In genomic region chr3:51083583-51083982, GRCm38 (mm10) we compare ENCODE assay signal across 18 mouse cellular contexts.
DNase-seq lines count a peak whose midpoint lies in the region; ATAC-seq and TF ChIP-seq lines count a peak whose summit lies in the region.
"Had no signal": no experiment of that assay in that cellular context is flagged by ENCODE, and none has a peak within 500 bp of the region (broad histone marks: within the 10 kb centered on the region; RNA-seq: fewer than 3 reads in every experiment).

No protein-coding gene starts in this region.

- peak; percentile 11 for DNase-seq in forebrain, embryonic 11.5 days (ENCODE audit: low spot score)
- no peak for DNase-seq in forebrain, embryonic 10.5 days (ENCODE audit: extremely low spot score, low spot score)
- no peak for DNase-seq in hindbrain, postnatal 0 days (ENCODE audit: low spot score)
- no peak for DNase-seq in adrenal gland, adult 18-20 months (ENCODE audit: low spot score in 2 of 2)
- no peak for DNase-seq in midbrain, embryonic 11.5 days (ENCODE audit: low spot score, missing footprints)
- no peak for DNase-seq in heart, adult 9 months (ENCODE audit: low spot score in 2 of 2)
- DNase-seq: adrenal gland, postnatal 10 days; cerebellum, adult 9-10 months; heart, adult 2 months; kidney, adult 8-10 months; kidney, postnatal 4 days; thymus, postnatal 4 days had no signal

- H3K4me3 ChIP-seq in forebrain, embryonic 11.5 days (ENCODE audit: low read depth, low read length), result no peak overlapping the region
- H3K4me3 ChIP-seq in forebrain, embryonic 10.5 days, result no peak overlapping the region
- no peak overlapping the region for H3K4me3 ChIP-seq in embryonic facial prominence, embryonic 15.5 days (replicated peaks)
- no peak overlapping the region for H3K4me3 ChIP-seq in hindbrain, postnatal 0 days (ENCODE audit: low read length)
- no peak overlapping the region for H3K4me3 ChIP-seq in neural tube, embryonic 15.5 days (replicated peaks)
- H3K4me3 ChIP-seq in midbrain, embryonic 11.5 days (ENCODE audit: low read depth, low read length), result no peak overlapping the region
- H3K4me3 ChIP-seq: heart, adult 2 months; megakaryocyte, embryonic 14.5 days had no signal

- H3K4me2 ChIP-seq in forebrain, embryonic 11.5 days (ENCODE audit: low read depth, low read length, severe bottlenecking), result no peak overlapping the region
- 0 out of 2 replicates have a peak overlapping the region, but pooled peaks have one; percentile 17 for H3K4me2 ChIP-seq in embryonic facial prominence, embryonic 15.5 days (replicated peaks)
- H3K4me2 ChIP-seq in hindbrain, postnatal 0 days (ENCODE audit: low read depth, low read length), result no peak overlapping the region
- H3K4me2 ChIP-seq in neural tube, embryonic 15.5 days, result peak overlapping the region; percentile 15; the same call in 1 of the 2 replicates
- H3K4me2 ChIP-seq in midbrain, embryonic 11.5 days, result no peak overlapping the region

- peaks cover 3% of the 10 kb centered on the region; the same call in 1 of the 2 replicates for H3K4me1 ChIP-seq in forebrain, embryonic 11.5 days (replicated peaks; ENCODE audit: control insufficient read depth, insufficient read depth, low read length)
- peaks cover 44% of the 10 kb centered on the region for H3K4me1 ChIP-seq in forebrain, embryonic 10.5 days
- peaks cover 17% of the 10 kb centered on the region for H3K4me1 ChIP-seq in embryonic facial prominence, embryonic 15.5 days
- H3K4me1 ChIP-seq in hindbrain, postnatal 0 days (ENCODE audit: insufficient read depth, low read length), result no peaks in the 10 kb centered on the region
- peaks cover 24% of the 10 kb centered on the region for H3K4me1 ChIP-seq in neural tube, embryonic 15.5 days
- H3K4me1 ChIP-seq in midbrain, embryonic 11.5 days (ENCODE audit: control insufficient read depth, insufficient read depth, low read length), result peaks cover 3% of the 10 kb centered on the region

- WGBS in forebrain, embryonic 11.5 days, result 45% methylated on average over 7 of the region's 7 CpGs
- WGBS in forebrain, embryonic 10.5 days, result 59% methylated on average over 7 of the region's 7 CpGs
- WGBS in embryonic facial prominence, embryonic 15.5 days, result 58% methylated on average over 7 of the region's 7 CpGs
- WGBS in hindbrain, postnatal 0 days, result 64% methylated on average over 7 of the region's 7 CpGs
- 35% methylated on average over 7 of the region's 7 CpGs for WGBS in neural tube, embryonic 15.5 days
- 80% methylated on average over 7 of the region's 7 CpGs for WGBS in midbrain, embryonic 11.5 days

- H3K27ac ChIP-seq in forebrain, embryonic 11.5 days (ENCODE audit: low read depth, low read length), result no peak overlapping the region
- H3K27ac ChIP-seq in forebrain, embryonic 10.5 days, result no peak overlapping the region
- no peak overlapping the region for H3K27ac ChIP-seq in embryonic facial prominence, embryonic 15.5 days (replicated peaks)
- no peak overlapping the region for H3K27ac ChIP-seq in hindbrain, postnatal 0 days
- peak overlapping the region; percentile 63; the same call in 1 of the 2 replicates for H3K27ac ChIP-seq in neural tube, embryonic 15.5 days (replicated peaks)
- H3K27ac ChIP-seq in midbrain, embryonic 11.5 days (ENCODE audit: low read depth, low read length), result no peak overlapping the region
- H3K27ac ChIP-seq: heart, adult 2 months; liver, embryonic 14.5 days had no signal

- no peaks in the 10 kb centered on the region for H3K36me3 ChIP-seq in forebrain, embryonic 11.5 days (ENCODE audit: control insufficient read depth, insufficient read depth, low read length)
- no peaks in the 10 kb centered on the region for H3K36me3 ChIP-seq in forebrain, embryonic 10.5 days (replicated peaks)
- H3K36me3 ChIP-seq in embryonic facial prominence, embryonic 15.5 days, result no peaks in the 10 kb centered on the region
- H3K36me3 ChIP-seq in hindbrain, postnatal 0 days (ENCODE audit: insufficient read depth, low read length), result no peaks in the 10 kb centered on the region
- no peaks in the 10 kb centered on the region for H3K36me3 ChIP-seq in neural tube, embryonic 15.5 days
- no peaks in the 10 kb centered on the region for H3K36me3 ChIP-seq in midbrain, embryonic 11.5 days (ENCODE audit: control insufficient read depth, insufficient read depth, low read length)

- no peaks in the 10 kb centered on the region for H3K27me3 ChIP-seq in forebrain, embryonic 11.5 days (ENCODE audit: control insufficient read depth, insufficient read depth, low read length)
- H3K27me3 ChIP-seq in forebrain, embryonic 10.5 days (ENCODE audit: poor library complexity, severe bottlenecking), result no peaks in the 10 kb centered on the region
- H3K27me3 ChIP-seq in embryonic facial prominence, embryonic 15.5 days, result no peaks in the 10 kb centered on the region
- H3K27me3 ChIP-seq in hindbrain, postnatal 0 days (ENCODE audit: insufficient read depth, low read length), result no peaks in the 10 kb centered on the region
- no peaks in the 10 kb centered on the region for H3K27me3 ChIP-seq in neural tube, embryonic 15.5 days (replicated peaks)
- no peaks in the 10 kb centered on the region for H3K27me3 ChIP-seq in midbrain, embryonic 11.5 days (ENCODE audit: control insufficient read depth, insufficient read depth, low read length)
- H3K27me3 ChIP-seq: CH12.LX had no signal

- TF ChIP-seq CTCF in hindbrain, postnatal 0 days (IDR thresholded peaks at IDR 0.05; ENCODE audit: low read depth), result no peak

- H3K9me3 ChIP-seq in forebrain, embryonic 11.5 days (ENCODE audit: control insufficient read depth, low read length), result no peaks in the 10 kb centered on the region
- no peaks in the 10 kb centered on the region for H3K9me3 ChIP-seq in forebrain, embryonic 10.5 days
- no peaks in the 10 kb centered on the region for H3K9me3 ChIP-seq in embryonic facial prominence, embryonic 15.5 days (replicated peaks)
- H3K9me3 ChIP-seq in hindbrain, postnatal 0 days (ENCODE audit: low read length), result no peaks in the 10 kb centered on the region
- no peaks in the 10 kb centered on the region for H3K9me3 ChIP-seq in neural tube, embryonic 15.5 days (replicated peaks)
- H3K9me3 ChIP-seq in midbrain, embryonic 11.5 days (ENCODE audit: control insufficient read depth, low read length), result no peaks in the 10 kb centered on the region
- H3K9me3 ChIP-seq: megakaryocyte, embryonic 14.5 days had no signal

- no peak for ATAC-seq in forebrain, embryonic 11.5 days (replicated peaks; ENCODE audit: low FRiP score)
- no peak for ATAC-seq in embryonic facial prominence, embryonic 15.5 days (ENCODE audit: insufficient number of reproducible peaks, low FRiP score, low TSS enrichment, low read depth)
- peak; percentile 43; the same call in 1 of the 2 replicates for ATAC-seq in hindbrain, postnatal 0 days
- ATAC-seq in neural tube, embryonic 15.5 days (ENCODE audit: low FRiP score), result no peak
- ATAC-seq in midbrain, embryonic 11.5 days (ENCODE audit: low FRiP score), result no peak
- ATAC-seq: midbrain, embryonic 16.5 days had no signal

- H3K9ac ChIP-seq in forebrain, embryonic 11.5 days (ENCODE audit: low read length), result no peak overlapping the region
- no peak overlapping the region for H3K9ac ChIP-seq in embryonic facial prominence, embryonic 15.5 days
- no peak overlapping the region for H3K9ac ChIP-seq in hindbrain, postnatal 0 days (replicated peaks; ENCODE audit: low read length)
- no peak overlapping the region for H3K9ac ChIP-seq in neural tube, embryonic 15.5 days (replicated peaks)
- H3K9ac ChIP-seq in midbrain, embryonic 11.5 days (ENCODE audit: low read length), result no peak overlapping the region
- H3K9ac ChIP-seq: liver, embryonic 14.5 days had no signal

Comparison
In these comparisons a context has a peak if more than half of its experiments do, and no peak if none do; other contexts are left out.
1. H3K4me2 ChIP-seq: peak in embryonic facial prominence, embryonic 15.5 days (single experiment) and neural tube, embryonic 15.5 days (single experiment); none in forebrain, embryonic 11.5 days (single experiment), hindbrain, postnatal 0 days (single experiment) and midbrain, embryonic 11.5 days (single experiment).